Mouse (Mus musculus) ES-CJ7 (cell line): Measurements from ENCODE around the gene Oprm1.
A peak's percentile ranks its signal among the peaks of the same experiment; 100 is the strongest.

Experiments used
- DNase-seq: peaks from one replicate; pipeline ENCODE4 v3.0.0; 2011; ENCODE audit warnings: low read depth, low spot score

Oprm1 gene

DNA sequence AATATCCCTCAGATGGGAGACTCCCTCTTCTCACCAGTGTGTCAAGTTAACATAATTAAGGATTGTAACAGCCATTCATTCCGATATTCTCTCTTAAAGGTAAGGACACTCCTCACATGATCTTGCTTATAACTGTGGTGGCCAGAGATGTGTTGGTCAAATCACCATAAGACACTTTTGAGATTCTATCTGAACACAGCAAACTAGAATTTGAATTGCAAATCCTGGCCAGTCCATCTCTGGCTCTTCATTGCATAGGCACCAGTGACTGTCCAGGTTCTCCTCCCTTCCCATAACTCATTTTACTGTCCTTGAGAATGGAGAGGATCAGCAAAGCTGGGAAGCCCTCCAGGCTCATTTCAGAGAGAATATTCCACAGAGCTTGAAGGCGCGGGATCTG, at the start of gene Oprm1:
TSS of gene Oprm1 (plus strand) at position 301 of the 400 bp plus-strand sequence.
- no peak for DNase-seq

DNA sequence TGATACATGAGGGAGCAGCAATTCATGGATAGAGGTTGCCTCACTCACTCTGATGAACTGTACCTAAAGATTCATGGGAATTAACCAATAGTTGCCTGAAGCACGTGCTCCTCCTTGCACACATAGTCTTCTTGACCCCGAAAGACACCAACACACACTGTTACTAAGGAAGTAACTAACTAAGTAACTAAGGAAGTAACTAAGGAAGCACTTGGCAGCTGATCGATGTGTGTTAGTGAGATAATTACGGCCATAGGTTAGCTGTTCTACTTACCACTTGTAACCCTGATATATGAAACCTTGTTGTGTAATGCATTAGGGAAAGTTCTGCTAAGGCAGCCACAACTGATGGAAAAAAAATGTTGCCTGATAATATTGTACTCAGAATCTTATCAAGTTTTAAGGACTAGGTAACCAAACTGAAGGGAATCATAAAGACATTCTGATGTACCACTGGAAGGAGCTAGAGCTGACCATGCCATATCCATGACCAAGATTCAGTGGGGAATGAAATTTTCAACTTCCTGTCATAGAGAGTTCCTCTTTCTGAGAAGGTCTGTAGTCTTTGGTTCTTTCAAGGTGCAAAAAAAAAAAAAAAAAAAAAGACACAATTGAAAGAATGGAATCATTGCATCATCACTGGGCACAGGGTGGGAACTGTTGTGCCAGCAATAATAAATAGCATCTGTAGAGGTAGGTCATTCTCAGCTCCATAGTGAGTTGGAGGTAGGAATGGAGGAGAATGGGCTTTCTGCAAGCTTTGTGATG, 40.9 kb upstream of the Oprm1 start:
- DNase-seq, result no peak

DNA sequence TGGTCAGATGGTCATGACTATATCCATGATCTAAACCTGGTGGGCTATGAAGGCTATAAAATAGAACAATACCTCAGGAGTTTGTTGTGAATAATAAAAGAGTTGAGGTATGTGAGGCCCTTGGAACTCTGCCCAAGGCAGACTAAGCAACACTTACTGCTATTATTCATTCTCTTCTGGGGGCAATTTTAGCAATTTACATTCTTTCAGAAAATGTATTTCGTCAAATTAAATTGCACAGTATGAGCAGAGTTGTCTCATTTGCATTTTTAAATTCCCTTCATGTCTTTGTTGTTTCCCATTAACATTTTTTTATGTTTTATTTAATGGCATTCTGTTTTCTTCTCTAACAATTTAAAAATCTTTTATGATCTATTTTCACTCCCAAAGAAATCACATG, 34.5 kb upstream of the Oprm1 start:
- DNase-seq, result no peak

DNA sequence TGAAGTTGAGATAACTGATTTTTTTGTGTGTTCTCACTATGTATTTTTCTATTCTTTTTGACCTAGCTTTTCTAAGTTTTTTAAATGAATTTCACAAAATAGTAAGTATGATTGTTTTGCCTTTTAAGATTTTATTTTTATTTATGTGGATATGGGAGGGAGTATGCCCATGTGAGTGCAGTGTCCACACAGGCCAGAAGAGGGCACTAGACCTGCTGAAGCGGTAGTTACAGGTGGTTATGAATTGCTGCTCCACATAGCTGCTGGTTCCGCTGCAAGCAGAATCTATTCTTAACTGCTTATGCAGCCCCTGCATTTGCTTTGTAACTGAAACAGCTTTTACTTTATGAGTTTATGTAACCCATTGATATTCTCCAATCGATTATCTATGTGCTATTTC, 29.8 kb upstream of the Oprm1 start:
- peak; percentile 36 for DNase-seq

DNA sequence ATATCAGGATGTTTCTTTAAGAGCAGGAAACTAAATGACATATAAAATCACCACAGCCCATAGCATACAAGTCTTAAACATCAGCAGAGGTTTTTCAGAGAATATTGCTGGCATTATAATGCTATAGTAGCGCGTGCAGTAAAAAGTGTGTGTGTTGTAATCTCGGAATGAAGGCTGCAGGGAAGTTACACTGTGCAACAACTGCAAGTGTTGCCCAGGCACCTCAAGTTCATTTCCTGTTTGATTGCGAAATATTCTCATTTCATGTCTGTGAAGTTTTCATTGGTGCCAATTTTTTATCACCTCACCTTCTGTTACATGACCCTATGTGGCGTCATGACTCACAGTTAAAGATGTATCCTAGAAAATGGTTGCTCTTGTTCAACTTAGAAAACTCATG, 4.9 kb upstream of the Oprm1 start:
- DNase-seq, result no peak

DNA sequence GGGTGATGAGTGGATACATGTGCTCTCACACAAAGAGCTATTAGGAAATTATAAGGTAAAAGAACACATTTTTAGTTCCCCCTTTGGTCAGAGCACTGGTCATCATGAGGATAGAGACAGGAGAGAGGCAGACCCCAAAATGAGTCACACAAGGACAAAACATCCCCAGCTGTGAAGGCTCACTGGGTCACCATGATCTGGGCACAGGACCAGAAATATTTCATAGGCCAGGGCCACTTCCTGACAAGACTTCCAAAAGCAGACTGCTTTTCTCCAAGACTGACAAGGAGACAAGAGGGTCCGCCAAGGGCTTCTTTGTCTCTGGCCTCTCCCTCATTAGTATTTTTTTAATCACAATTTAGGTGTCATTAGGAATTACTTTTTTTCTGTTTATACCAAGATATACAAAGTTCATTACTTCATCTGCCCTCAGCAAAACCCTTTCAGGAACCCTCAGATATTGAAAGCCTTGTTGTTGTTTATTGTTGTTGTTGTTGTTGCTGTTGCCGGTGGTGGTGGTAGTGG, 3.0 kb downstream of the Oprm1 start, which contains the start of gene Gm10945:
TSS of gene Gm10945 (minus strand) at position 475 of the 525 bp plus-strand sequence.
- DNase-seq, result no peak

DNA sequence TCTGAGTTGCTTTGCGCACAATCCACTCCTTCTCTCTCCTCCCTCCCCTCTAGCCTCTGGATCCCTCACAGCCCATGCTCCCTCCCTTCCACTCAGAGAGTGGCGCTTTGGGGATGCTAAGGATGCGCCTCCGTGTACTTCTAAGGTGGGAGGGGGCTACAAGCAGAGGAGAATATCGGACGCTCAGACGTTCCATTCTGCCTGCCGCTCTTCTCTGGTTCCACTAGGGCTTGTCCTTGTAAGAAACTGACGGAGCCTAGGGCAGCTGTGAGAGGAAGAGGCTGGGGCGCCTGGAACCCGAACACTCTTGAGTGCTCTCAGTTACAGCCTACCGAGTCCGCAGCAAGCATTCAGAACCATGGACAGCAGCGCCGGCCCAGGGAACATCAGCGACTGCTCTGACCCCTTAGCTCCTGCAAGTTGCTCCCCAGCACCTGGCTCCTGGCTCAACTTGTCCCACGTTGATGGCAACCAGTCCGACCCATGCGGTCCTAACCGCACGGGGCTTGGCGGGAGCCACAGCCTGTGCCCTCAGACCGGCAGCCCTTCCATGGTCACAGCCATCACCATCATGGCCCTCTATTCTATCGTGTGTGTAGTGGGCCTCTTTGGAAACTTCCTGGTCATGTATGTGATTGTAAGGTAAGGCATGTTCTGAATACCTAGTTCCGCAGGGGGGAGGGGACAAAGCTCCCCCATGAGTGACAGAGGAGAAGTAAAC, 30.4 kb downstream of the Oprm1 start:
- peak; percentile 90 for DNase-seq

DNA sequence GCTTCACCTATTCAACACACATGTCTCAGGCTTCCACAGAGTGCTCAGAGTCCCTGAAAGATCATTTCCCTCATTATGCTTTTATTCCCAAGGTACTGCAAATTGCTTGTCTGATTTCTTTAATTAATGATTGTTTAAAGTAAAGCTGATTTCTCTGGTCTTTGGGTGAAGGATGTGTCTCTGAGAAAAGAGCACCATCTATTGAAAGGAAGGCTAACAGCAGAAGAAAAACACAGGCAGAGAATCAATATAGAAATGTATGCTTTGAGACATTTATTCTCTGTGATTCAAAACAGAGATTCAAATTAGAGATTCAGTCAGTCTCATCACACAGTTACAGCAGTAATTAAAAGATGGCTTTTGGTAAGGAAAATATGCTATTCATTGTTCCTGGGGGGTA, 31.9 kb downstream of the Oprm1 start:
- no peak for DNase-seq

DNA sequence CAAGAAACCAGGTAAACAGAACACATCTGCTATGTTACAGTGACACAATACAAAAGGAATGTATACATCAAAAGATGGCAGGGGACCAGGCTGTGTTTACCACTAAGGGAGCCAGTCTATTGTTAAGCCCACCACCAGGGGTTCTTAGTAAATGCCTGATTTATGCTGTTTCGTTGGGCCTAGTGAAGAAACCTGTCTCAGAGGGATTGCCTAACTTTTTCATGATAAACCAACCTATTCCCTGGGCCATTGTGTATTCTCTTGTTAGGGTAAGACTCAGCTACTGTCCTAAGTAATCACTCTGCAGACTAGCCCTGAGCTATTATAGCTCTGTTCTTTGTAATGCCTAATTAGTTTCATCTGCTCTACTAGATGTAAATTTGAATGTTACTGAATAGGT, 62.3 kb downstream of the Oprm1 start:
- peak; percentile 53 for DNase-seq

DNA sequence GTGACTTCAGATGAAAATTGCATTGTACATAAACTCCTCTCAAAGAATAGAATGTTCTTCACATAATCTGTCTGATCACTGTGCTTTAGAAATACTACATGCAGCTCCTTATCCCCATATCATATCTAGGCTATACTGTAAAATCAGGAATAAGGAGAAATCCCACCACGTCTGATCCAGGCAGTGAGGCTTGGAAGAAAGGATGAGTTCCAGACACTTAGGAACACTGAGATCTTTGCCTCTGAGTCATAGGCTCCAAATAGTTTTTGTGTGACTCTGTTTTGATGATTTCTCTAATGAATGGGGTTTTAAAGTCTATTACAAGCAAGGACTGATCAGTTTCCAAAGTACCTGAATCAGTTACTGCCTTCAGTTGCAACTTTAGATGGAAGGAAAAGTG, 83.9 kb downstream of the Oprm1 start:
- no peak for DNase-seq

DNA sequence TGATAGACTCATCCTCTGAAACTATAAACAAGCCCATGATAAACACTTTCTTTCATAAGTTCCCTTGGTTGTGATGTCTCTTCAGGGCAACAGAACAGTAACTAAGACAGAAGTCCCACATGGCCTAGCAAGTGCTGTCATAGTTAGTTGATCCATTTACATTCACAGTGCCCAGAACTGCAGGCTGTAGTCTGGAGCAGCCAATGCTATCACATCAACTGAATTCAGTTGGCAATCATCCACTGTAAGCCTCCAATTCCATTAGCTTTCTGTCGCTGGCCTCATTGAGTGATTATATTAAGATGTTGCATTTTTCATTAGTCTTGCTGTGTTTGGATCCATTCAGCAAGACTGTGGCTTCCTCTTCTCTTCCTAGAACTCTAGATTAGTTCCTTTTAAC, 88.0 kb downstream of the Oprm1 start:
- DNase-seq, result no peak

DNA sequence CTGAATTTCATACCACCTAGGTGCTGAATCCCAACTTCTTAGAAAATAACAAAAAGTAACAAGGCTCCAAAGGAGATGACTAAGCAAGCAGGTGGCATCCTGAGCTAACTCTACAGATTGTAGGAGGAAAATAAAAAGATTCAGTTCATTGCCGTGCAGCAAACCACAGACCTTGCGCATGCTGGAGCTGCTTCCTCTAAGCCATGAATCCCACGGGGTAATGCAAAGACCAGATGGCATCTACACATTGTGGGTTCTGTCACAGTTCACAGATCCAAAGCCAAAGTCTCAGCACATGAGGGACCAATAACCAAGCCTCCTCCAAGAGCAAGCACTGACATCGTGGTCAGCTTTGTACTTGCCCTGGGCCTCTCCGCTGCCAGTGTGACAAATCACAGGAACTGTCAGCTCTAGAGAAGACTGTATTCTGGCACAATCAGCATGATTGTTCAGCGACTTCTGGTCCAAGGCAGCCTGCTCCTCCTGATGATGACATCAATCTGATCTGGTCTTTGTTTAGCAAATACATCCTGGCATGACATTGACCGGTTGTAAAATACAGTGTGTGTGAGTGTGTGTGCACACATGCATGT, 90.0 kb downstream of the Oprm1 start:
- no peak for DNase-seq

DNA sequence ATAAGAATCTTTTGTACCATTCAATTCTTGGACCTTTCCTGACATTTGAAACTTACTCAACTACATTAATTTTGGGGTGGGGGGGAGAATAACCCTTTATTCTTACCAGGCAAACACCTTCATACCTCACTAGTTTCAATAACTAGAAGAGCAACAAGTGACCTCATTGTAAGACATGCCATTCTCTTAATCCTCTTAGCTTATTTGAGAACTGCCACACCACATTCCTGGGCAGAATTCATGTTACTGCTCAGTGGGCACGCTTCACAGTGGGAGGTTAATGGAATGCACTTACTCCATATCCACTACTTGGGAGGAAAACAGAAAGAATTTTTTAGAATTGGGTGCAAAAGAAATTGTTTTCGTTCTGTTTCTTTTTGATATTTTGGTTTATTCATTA, 90.5 kb downstream of the Oprm1 start:
- no peak for DNase-seq

DNA sequence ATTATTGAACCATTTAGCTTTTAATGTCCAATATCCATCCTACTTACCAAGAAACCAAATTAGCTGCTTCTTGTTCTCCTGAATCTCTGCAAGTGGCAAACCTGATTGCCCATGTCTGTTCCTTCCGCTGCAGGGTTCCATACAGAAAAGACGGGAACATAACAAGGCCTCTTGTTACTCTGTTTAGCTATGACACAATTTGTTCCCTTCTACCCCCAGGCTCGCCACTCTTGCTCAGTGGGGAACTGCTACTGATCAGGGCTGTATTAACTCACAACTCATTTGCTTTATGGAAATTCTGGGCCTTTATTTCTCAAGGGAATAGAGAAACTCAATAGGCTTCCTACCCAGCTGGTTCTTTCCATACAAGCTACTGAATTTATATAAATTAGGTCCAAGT, 97.5 kb downstream of the Oprm1 start:
- DNase-seq, result no peak

DNA sequence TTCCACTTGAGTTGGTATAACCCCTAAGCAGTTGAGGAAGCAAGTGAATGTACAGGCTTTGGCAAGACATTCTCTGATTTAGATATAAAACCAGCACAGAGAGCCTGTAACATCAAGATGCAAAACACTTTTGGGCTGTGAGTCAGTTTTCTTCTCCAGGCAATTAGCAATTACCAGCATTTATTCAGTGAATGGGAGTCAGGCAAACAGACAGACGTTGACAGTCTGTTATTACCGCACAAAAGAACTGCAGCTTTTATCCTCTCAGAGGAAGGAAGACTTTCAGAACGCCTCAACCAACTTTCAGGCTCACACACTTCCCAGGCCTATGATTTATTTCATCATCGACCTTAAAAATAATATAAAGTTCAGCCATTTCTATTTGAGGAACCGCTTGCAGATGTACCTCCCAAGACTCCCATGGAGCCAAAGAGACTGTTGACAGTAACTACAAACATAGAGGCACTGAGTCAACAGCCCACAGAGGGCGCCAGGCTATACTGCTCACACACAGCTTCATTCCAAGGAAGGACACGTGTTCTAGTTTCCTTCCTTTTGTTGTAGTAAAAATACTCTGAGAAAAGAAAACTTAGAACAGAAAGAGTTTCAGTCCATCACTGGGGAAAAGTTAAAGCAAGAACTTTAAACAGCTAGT, 113.2 kb downstream of the Oprm1 start:
- no peak for DNase-seq

DNA sequence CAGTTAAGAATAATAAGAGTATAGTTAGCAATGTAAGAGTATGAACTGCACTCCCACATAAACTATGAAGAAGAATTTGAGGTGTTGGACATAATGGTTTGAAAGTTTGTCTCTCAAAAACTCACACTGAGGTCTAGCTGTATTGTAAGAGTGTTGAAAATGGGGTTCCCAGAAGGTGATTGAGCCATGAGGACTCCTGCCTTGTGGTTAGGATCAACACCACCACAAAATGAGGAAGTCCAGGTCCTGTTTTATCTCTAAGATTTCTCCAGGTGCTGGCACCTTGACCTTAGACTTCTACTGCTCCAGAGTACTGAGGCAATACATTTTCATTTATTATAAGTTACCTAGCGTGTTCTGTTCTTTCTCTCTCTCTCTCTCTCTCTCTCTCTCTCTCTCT, 115.6 kb downstream of the Oprm1 start:
- DNase-seq, result no peak

DNA sequence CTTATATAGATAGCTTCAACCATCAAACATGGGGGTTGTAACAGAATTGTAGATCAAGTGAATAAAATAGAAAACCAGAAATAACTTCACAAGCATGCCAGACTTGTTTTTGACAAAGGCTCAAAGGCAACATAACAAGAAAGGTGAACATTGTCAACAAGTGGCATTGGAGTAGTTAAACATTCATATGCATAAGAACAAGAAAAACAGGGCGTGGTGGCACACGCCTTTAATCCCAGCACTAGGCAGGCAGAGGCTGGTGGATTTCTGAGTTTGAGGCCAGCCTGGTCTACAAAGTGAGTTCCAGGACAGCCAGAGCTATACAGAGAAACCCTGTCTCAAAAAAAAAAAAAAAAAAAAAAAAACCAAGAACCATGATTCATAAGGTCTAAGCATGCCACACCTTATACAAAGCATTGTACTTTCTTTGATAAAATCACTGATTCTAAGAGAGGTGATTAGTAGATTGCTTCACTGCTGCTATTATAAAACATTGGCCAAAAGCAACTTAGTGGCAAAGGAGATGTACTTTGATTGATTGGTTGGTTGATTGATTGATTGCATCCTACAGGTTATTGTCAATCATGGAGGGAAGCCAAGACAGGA, 120.1 kb downstream of the Oprm1 start:
- DNase-seq, result peak; percentile 48

DNA sequence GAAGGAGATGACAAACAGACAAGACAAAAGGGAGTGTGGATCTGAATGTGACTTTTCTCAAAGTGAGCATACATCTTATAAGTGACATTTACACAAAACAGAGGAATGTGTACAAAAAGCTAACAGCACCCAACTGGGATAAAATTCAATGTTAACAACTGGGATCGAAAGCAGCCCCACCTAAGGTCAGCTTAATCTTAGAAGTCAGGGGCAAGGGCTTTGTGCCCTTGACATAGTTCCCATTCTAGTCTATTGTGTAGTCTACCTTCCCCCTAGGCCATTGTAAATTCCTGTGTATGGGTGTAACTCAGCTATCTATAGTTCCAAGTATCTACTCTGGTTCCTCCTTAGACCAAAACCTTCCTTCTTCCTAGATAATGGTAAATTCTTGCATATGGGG, 123.7 kb downstream of the Oprm1 start:
- peak; percentile 54 for DNase-seq

DNA sequence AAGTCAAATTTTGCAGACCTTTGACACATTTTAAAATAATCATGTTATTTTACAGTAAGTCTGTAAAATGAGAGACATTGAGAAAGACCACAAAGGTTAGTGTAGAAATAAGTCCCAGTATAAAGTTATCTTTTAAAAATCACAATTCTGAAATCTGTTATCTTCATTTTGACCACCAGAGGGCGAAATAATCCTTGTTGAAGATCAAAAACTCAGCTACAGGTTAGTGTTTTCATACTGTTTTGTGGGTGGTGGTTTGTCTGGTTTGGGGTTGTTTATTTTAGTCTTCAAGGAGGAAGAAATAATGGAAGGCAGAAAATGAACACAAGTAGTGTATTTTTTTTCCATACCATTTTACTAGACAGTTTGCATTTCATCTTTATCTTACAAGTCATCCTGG, 127.2 kb downstream of the Oprm1 start:
- peak; percentile 31 for DNase-seq

DNA sequence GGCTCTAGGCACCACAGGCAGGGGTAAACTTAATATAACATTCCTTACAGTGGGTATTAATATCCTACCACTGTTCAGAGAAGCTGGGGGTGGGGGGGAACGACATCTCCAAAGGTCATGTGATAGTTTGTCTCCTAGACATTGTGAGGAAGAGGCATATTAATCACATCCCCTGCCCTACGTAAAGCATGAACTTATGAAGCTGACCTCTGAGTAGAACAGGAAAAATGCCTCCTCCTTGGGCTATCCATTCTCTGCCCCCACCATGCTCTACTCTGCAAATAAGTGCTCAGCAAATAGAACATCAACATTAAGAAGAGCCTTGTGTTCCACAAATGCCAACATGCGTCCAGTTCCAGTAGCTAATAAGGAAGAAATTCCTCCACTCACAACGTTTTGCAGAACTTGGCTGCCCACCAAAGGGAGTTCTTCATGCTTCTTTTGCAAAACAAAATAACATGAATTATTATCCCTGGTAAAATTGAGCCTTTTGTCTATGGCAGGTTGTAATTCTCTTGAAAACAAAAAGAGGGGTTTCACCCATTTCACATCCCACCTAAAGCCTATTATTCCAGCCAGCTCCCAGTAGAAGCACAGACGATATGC, 131.4 kb downstream of the Oprm1 start:
- no peak for DNase-seq

DNA sequence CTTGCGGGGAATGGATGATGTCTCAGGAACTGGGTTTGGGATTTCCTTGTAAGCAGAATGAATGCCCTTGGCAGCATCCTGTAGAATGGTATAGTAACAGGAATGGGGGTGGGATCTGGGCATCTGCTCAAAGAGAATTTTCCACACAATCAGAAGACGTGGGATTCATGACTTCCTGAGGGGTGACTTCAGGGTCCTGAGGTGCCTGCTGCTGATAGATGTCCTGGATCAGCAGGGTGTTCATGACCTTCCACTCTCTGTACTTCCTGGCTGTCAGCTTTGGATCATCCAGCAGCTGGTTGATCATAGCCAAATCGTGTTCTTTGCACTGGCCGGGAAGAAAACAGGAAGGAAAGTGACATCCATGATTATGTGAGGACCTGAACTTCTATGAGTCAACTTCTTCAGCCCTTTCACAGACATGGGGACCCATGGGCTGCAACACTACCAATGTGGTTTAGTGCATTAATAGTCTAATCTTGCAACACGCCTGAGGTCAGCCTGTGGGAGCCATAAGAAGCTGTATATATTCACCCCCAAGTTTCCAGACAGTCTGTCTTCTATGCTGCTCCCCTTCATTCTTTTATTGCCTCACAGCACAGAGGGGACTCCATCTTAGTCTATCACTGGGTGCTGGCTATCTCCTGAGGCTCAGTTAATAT, 132.2 kb downstream of the Oprm1 start:
- no peak for DNase-seq
